Mouse (Mus musculus) hindlimb bud, embryonic 11.5 days (tissue): Measurements from ENCODE around the gene Rprd1b.

Experiments
- DNase-seq: peaks from one replicate; pipeline ENCODE4 v3.0.0-alpha.2; 2012; ENCODE audit warnings: low read depth, low spot score; ENCODE audit errors: extremely low spot score

The Rprd1b gene

DNA sequence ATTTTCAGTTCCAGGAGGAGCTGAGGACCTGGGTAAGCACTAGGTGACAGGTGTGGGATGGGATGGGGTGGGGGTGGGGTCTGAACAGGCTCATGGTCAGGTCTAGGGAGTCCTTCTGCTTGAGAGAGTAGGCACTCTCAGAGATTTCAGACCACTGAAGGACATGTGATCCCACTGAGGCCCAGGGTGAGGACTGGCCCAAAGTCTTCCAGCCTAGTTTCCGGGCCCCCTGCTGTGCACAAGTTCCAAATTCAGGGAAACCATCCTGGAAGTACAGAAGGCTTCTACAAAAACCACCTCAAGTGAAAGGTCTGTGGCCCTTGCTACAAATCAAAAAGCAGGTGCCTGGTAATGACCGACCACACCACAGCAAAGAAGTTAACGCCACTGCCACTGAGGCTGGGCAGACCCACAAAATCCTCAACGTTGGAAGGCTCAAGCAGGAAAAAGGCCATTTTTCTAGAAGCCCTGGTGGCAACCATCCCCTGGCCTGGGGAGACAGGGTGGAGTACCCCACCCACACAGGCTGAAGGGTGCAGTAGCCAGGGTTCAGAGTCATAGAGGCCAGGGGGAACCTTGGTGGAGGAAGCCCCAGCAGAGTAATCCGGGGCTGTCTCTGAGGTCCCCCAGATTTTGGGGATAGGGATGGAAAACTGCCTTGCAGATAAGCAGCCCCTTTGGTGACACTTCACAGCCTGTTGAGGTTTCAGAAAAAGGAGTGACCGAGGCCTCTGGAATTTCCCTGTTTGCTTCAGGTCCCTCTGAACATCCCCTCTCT, 116.6 kb downstream of the Rprd1b start:
- DNase-seq: no peak

DNA sequence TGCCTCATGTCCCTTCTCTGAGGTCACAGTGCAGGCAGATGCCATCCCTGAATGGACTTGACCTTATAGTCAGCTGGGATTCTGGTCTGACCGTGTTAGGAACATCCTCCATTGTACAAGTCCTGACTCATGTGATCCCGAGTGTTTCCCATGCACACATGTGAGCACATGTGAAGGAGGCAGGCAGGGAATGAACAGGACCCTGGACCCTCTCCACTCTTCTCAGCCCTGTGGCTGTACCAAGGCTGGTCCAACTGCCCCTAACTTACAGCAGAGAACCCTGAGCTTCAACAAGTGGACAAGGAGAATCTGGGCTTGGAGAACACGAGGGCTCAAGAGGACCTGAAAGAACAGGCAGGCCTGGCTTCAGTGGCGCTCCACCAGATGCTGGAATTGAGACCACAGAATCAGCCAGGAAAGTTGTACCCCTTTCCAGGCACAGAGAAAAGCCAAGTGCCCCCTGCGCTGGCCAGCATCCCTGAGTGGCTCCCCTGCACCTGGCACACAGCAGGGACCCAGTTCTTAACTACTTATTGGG, 117.3 kb downstream of the Rprd1b start:
- no peak for DNase-seq

DNA sequence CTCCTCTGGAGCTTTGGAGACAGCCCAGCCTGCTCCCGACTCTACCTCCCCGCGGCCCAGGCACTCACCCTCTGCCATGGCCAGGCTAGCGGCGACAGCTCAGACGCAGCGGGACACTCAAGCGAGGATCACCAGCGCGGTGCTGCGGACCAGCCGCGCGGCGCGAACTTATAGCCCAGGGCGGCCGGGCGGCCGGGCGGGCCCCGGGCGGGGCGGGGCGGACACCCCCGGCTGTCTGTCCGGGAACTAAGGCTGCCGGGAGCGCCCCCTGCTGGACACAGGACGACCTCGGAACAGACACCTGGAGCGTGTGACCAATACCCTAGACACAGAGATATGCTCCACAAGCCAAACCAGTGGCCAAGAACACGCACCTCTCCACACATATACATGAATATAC, 117.9 kb downstream of the Rprd1b start, which contains the start of gene Tgm2:
Tgm2 (minus strand) TSS at position 214 of the 400 bp plus-strand sequence.
- DNase-seq: no peak

DNA sequence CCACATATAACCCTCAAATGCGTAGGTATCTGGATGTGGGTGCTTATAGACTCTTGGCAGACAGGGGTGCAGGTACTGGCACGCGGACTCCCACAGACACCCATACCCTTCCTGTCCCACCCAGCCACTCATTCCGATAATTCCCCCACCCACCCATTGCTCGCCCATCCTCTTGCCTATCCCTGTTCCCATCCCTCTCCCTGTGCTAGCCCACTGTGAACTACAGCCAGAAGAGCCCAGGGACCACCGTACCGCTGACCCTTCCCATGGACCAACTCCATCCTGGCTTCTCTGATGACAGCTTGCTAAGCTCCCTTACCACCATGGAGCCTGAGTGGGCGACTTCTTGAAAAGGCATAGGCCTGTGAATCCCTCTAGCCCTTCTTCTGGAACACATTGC, 118.7 kb downstream of the Rprd1b start:
- DNase-seq: no peak

DNA sequence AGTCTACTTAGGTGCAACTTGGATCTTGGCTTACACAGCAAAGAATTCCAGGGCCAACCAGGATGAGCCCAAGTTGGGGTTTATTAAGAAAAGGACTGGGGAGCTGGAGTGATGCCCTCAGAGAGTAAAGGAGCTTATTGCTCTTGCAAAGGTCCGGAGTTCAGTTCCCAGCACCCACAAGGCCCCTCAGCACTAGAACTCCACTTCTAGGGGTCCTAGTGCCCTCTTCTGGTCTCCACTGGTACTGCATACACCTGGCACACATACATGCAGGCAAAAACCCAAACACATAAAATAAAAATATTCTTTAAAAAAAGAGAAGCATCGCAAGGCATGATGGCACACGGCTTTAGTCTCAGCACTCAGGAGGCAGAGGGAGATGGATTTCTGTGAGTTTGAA, 122.8 kb downstream of the Rprd1b start:
- no peak for DNase-seq

DNA sequence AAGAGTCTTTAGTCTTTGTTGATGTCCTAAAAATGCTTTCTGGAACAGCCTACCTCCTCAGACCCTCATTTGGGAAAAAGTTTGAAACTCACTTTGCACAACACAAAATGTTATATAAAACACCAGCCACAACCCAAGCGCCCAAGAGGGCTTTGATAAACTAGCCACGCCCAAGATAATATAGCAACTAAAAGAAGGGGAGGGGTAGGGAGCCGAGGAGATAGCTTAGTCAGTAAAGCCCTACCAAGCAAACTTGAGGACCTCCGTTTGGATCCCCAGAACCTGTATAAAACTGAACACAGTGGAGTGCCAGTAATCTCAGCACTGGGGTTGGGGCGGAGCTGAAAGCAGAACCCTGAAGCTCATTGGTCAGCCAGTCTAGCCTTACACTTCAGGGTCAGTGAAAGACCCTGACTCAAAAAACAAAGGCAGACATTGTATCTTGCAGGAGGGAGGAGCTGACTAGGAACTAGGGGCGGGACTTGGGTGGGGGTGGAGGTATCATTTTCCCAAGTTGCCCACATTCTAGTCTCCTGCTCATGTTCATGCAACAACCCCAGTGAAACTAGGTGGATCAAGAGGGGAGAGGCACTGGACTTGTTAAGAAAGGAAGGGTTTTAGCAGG, 124.5 kb downstream of the Rprd1b start:
- peak; percentile 18 for DNase-seq

DNA sequence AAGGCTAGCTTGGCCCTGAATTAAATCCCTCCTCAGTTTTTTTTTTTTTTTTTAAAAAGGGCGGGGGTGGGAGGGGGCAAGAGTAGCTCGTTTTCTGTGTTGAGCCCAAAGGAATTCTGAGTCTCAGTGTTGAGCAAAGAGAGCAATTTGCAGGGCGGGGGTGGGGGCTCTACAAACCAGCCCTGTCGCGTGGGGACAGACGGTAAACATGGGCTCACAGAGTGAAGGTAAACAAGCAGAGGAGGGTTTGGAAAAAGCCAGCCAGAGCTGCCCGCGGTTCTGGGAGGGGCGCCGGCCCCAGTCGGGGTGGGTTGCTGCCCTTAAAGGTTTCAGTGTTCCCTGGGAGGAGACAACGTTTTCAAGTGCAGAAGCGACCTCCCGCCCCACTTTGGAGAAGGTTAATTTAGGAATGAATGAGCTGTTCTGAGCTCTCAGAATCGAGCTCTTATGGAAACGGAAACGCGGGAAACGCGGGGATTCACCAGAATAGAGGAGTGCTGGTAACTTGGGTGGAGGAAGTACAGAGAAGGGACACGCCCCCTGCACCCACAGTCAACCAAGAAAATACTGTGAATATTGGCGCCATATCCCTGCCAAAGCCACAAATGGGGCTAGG, 125.5 kb downstream of the Rprd1b start:
- DNase-seq: no peak

DNA sequence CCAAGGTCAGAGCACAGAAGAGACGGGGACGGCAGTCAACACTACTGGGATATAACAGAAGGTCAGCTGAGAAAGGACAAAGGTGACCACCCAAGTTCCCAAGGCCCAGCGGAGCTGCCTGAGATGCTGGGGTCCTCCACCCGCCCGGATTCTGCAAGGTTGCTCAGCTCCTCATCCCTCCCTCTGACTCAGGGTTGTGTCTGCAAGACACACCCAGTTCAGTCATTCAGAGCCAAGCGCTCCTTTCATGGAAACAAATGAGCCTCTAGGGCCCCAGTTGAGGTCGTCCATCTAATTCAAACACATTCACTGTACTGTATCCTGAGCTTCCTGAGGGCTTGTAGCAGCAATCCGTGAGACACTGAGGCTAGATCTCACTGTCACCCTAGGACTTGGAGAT, 126.3 kb downstream of the Rprd1b start:
- no peak for DNase-seq

DNA sequence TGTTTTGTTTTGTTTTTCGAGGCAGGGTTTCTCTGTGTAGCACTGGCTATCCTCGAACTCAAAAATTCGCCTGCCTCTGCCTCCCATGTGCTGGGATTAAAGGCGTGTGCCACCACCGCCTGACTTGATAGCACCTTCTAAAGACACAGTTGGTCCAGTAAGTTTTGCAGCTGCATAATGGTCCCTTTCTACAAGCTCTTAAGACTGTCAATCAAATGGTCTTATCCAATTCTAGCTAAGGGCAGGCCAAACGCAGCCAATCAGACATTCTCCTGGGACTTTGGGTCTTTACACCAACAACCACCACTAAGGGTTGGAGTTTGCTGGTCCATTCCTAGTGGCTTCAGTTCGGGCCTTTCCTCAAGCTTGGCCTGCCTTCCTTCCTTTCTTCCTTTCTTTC, 126.8 kb downstream of the Rprd1b start:
- no peak for DNase-seq

DNA sequence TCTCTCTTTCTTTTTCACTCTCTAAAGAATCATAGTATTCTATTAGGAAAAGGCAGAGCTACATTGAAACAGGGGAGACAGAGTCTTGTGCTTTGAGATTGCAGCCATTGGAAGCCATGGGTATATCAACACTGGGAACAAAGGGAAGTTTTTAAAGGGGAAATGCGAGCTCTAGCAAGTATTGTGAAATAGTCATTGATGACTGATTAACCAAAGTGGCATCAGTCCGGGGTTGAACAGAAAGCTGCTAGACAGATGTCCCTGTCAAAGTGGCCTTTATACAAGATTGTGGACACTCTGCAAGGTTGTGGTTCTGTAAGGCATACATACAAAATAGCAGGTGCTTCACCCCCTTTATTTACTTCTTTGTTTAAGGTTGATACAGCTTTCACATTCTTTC, 127.3 kb downstream of the Rprd1b start:
- no peak for DNase-seq

DNA sequence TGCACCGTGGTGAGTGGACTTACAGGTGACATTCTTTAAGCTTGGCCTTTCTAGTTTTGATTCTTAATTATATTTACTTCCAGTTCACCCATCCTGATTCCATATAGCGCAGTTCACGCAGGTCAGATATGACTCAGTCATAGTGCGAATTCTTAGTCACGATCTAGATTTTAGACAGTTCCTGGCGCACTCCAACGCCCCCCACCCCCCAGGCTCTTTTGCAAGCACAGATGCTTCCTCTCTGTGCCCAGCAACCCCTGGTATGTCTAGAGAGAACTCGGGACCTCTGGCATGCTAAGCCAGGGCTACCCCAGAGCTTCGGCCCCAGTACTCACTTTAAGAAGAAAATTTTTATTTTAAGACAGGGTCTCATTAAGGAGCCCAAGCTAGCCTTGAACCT, 128.2 kb downstream of the Rprd1b start:
- DNase-seq: no peak

DNA sequence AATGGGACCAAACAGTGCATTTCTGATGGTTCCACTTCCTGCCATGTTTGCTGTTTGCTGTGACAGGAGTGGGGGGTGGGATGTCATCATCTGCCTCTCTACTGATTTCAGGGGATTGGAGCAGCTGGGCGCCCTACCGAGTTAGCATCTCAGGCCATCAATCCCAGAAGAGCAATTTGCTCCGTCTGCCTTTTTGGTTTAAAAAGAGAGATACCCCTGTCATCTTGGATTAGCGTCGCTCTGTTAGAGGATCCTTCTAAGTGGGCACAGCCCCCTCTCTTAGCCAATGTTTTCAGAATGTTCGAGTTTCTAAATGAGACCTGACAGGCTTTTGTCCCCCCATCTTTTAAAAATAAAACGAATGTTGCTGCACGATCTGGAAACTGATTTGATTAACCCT, 129.4 kb downstream of the Rprd1b start:
- DNase-seq: no peak

DNA sequence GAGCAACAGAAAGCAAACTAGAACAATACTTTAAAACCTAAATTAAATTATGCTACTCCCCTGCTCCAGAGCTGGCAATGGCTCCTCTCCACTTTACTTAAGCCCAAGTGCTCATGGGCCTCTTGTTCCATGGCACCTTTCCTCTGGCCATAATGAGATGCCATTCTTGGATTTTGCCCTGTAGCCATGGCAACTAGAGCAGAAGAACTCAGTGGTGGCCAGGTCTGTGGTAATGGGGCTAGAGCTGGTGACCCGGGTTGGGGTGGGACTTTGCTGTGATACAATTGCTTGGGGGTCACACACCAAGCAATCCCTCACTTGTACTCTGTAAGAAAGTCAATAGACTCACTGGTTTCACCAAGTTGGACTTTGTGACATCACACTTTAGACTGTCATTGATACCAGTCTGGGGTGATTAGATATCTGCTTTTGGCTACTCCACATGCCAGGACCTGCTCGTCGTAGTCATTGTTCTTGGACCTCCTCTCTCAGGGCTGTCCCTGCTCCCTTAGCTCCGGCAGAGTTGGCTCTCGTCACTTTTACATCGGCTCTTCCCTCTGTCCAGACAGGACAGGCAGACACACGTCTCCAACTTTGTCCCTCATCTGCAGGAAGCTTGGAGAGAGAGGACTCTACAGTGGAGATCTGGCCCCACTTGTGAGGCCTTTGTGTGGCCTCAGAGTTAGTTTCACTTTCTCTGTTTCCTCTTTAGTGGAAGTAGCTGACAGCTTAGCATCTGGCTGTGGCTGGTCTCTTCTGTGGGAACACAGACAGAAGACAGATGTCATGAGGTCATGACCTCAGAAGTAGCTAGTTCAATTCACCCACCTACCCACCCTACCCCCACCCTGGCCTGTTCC, 131.3 kb downstream of the Rprd1b start:
- no peak for DNase-seq

DNA sequence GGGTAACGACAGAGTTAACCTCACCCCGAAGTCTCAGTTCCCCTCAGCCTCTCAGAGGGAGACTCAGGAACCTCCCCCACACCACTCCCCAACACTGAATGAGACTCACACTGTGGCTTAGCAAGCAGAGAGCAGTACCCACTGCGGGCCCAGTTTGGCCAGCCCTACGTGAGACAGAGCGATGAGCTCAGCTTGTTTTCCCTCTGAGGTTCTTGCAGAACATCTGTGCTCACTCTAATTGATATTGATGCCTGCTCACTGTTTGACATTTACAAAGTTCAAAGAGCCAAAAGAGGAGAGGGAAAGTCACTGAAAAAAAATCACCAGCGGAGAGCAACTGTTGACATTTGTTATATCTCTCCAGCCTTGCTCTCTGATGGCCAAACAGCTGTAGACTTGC, 133.5 kb downstream of the Rprd1b start:
- DNase-seq: no peak

DNA sequence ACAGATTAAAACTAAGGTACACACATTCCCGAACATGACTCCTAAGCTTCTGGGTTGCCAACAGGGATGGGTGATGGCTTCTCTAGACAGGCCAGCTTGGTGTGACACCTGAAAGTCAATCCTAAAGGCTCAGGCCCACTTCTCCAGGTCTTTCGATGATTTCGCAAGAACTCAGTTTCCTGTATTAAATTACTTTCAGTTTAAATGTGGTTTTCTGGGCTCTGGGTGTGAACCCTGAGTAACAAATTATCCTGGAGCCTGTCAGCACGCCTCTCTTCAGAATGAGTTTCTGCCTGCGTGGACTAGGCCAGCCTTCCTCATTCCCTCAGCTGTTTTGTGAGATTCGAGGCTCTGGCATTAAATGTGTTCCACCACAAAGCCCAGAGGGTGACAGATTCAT, 134.7 kb downstream of the Rprd1b start:
- DNase-seq: no peak

DNA sequence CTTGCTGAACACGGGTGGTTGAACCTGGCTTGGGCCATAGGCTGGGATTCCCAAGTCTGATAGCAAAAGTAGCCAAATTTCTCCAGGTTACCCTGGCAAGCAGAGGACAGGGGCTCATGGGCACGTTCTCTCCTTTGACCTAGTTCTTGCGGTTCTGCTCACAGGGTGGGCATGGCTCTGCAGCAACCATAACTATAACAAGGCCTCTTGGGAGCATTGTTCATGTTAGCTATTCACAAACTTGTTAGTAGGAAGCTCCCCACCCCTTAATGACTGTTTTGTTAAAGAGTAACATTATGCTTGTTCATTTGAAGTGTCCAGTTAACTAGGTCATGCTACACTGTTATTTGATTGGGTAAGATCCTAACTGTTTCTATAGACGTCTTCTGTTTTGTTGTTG, 137.5 kb downstream of the Rprd1b start:
- no peak for DNase-seq

DNA sequence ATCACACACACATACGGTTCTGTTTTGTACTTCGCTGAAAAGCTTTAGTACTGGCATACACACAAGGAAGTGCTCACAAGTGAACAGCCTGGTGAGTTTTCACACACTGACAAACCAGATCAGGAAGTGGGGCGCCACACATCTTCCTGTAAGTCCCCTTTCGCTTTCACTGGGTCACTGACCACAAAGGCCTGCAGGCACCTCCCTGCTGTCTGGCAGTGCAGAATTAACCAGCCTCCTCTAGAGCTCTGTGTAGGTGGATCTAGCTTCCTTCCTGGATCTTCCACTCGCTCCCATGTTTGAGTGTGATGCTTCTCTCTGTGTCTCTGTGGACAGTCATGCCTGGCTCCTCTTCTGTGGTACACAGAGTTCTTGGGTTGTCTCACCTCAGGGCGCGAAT, 138.3 kb downstream of the Rprd1b start:
- DNase-seq: no peak

DNA sequence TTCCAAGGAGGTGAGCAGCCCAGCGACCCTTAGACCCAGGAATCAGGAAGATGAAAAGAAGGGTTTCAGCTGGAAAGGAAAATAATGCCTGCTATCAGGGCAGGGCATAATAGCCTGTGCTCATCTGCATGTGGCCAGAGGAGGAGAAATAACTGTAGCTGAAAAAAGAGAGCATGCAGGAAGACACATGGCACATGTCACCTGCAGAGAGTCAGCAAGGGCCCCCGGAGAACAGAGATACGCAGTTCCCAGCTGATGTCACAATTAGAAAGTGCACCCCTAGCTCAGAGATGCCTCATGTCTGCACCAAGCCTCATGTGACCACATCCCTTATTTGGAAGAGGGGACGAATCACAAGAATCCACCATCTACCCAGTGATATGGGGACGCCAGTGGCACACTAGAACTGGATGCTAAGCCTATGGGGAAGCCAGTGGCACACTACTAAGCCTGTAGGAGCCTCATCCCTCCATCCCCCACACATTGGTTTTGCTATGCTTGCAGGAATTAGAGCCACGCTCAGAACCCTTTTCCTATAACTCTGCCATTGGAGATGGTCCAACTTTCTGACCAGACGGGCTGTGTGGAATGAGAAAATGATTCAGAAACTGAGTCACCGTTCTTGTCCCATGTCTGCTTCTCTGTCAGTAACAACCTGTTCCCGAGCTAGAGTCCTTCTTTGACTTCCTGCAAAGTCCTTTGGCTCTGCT, 139.4 kb downstream of the Rprd1b start:
- no peak for DNase-seq

DNA sequence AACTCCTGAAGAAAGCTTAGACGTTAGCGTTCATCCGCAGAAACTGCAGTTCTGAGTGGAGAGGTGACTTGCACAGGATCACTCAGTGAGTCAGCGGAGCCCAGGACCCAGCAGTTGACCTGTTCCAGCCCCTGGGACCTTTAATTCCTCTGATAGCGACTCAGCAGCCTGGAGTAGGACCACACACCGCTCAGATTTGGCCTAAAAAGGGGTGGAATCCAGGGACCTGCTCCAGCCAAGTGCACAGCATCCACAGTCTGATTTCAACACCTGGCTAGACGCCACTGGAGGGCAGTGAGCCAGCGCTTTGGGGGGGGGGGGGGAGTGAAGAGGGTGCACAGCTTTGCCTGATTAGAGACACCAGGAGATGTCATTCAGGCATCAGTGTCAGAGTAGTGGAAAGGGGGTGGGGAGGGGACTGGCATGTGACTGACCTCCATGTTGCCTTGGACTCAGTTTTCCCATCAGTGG, 140.5 kb downstream of the Rprd1b start:
- DNase-seq: no peak

DNA sequence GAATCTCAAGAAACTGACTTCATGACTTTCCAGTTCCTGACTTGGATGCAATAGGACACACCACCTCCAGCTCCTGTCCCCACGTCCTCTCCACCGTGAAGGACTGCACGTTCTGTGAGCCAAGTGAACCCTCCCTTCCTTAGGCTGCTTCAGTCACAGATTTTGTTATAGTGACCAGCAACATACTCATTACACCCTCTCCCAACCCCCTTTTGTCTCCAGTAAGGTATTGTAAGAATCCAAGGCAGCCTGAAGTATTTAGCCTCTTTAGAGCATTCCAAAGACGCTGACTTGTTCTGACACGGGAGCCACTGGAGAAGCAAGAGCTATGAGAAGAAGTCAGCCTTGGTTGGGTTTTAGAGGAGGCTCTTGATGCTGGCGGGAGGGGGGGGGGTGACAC, 141.1 kb downstream of the Rprd1b start:
- no peak for DNase-seq
